34 mouse cellular contexts compared by ENCODE assay signal in genomic region chr17:28581056-28581455, GRCm38 (mm10). TPM values are rescaled to one million over a fixed set of nuclear protein-coding genes. Genes with fewer than 3 reads are reported as not detected.
DNase-seq lines count a peak whose midpoint lies in the region; ATAC-seq and TF ChIP-seq lines count a peak whose summit lies in the region.
"Had no signal": no experiment of that assay in that cellular context is flagged by ENCODE, and none has a peak within 500 bp of the region (broad histone marks: within the 10 kb centered on the region; RNA-seq: fewer than 3 reads in every experiment).

No protein-coding gene starts in this region.

- H3K27ac ChIP-seq in heart, adult 2 months: no peak overlapping the region
- H3K27ac ChIP-seq in liver, embryonic 14.5 days: no peak overlapping the region
- no peak overlapping the region for H3K27ac ChIP-seq in liver, embryonic 12.5 days
- H3K27ac ChIP-seq in MEL (ENCODE audit: control insufficient read depth, low read depth, low read length): no peak overlapping the region
- H3K27ac ChIP-seq: embryonic facial prominence, embryonic 10.5 days; embryonic facial prominence, embryonic 15.5 days; hindbrain, embryonic 13.5 days; limb, embryonic 13.5 days had no signal

- ATAC-seq in liver, embryonic 14.5 days (ENCODE audit: insufficient read depth): no peak
- no peak for ATAC-seq in liver, embryonic 12.5 days
- ATAC-seq: forebrain, embryonic 14.5 days had no signal

- no peaks in the 10 kb centered on the region for H3K9me3 ChIP-seq in liver, embryonic 14.5 days (ENCODE audit: control insufficient read depth, low read length)
- no peaks in the 10 kb centered on the region for H3K9me3 ChIP-seq in liver, embryonic 12.5 days (replicated peaks)
- H3K9me3 ChIP-seq in MEL (replicated peaks; ENCODE audit: insufficient read depth, low read length): no peaks in the 10 kb centered on the region
- H3K9me3 ChIP-seq: embryonic facial prominence, embryonic 10.5 days; embryonic facial prominence, embryonic 15.5 days; hindbrain, embryonic 13.5 days; limb, embryonic 13.5 days had no signal

- H3K4me2 ChIP-seq in liver, embryonic 14.5 days (ENCODE audit: low read depth): no peak overlapping the region
- H3K4me2 ChIP-seq in liver, embryonic 12.5 days: no peak overlapping the region
- H3K4me2 ChIP-seq: embryonic facial prominence, embryonic 15.5 days; heart, embryonic 11.5 days; hindbrain, embryonic 13.5 days; limb, embryonic 13.5 days; liver, embryonic 11.5 days had no signal

- intact Hi-C loops in heart, adult 2 months (cut with DNase I): no loop called here
- intact Hi-C loops in heart, postnatal 14 days (cut with DNase I): no loop called here

- TF ChIP-seq RAD21 in MEL (IDR thresholded peaks at IDR 0.05; ENCODE audit: low read depth, low read length): no peak; the same call in 1 of the 2 replicates

- no peaks in the 10 kb centered on the region for H3K79me2 ChIP-seq in heart, adult 2 months (replicated peaks; ENCODE audit: control insufficient read depth, insufficient read depth, low read length)
- no peaks in the 10 kb centered on the region for H3K79me2 ChIP-seq in MEL (ENCODE audit: control insufficient read depth, insufficient read depth, low read length, poor library complexity)

- TF ChIP-seq CTCF in heart, adult 2 months (IDR thresholded peaks at IDR 0.05): peak; percentile 9; the same call in 1 of the 2 replicates
- TF ChIP-seq CTCF in liver, embryonic 14.5 days (IDR thresholded peaks at IDR 0.05; ENCODE audit: low read depth): peak; percentile 31; the same call in 1 of the 2 replicates
- TF ChIP-seq CTCF in MEL (IDR thresholded peaks at IDR 0.05 in 2 of 3, conservative IDR thresholded peaks at IDR 0.05 in 1 of 3; ENCODE audit: control insufficient read depth in 1 of 3, insufficient read depth in 1 of 3, low read depth in 2 of 3, low read length in 3 of 3, poor library complexity in 1 of 3, severe bottlenecking in 1 of 3): peak; percentile 12 to 50 (median 38); a peak in 5 of 6 replicates

- H3K36me3 ChIP-seq in heart, adult 2 months (ENCODE audit: control insufficient read depth, insufficient read depth, low read length): no peaks in the 10 kb centered on the region
- H3K36me3 ChIP-seq in liver, embryonic 14.5 days (replicated peaks; ENCODE audit: control insufficient read depth, insufficient read depth, low read depth): no peaks in the 10 kb centered on the region
- no peaks in the 10 kb centered on the region for H3K36me3 ChIP-seq in liver, embryonic 12.5 days
- H3K36me3 ChIP-seq in MEL (ENCODE audit: control insufficient read depth in 1 of 2, insufficient read depth in 2 of 2, low read length in 2 of 2): no peaks in the 10 kb centered on the region
- H3K36me3 ChIP-seq: embryonic facial prominence, embryonic 10.5 days; embryonic facial prominence, embryonic 15.5 days; hindbrain, embryonic 13.5 days; limb, embryonic 13.5 days had no signal

- no peak for TF ChIP-seq POLR2A in heart, adult 2 months (IDR thresholded peaks at IDR 0.05; ENCODE audit: insufficient read depth, low read depth, low read length)
- TF ChIP-seq POLR2A in MEL (IDR thresholded peaks at IDR 0.05; ENCODE audit: control insufficient read depth in 1 of 2, insufficient read depth in 1 of 2, low read depth in 1 of 2, low read length in 2 of 2, poor library complexity in 1 of 2): no peak

- no peak for DNase-seq in heart, adult 2 months
- DNase-seq in heart, postnatal 14 days: no peak
- no peak for DNase-seq in liver, embryonic 14.5 days (ENCODE audit: low read depth in 3 of 3, low spot score in 3 of 3)
- DNase-seq in MEL (ENCODE audit: low read depth, low spot score): no peak
- DNase-seq in retina, embryonic 14.5 days (ENCODE audit: low spot score): peak; percentile 22
- no peak for DNase-seq in adrenal gland, adult (ENCODE audit: inconsistent age in 2 of 2, low spot score in 1 of 2)
- no peak for DNase-seq in embryo, embryonic 9.5 days (ENCODE audit: extremely low spot score)
- DNase-seq: cerebellum, adult 11-12 months; cerebellum, adult 9-11 months; gastrocnemius, postnatal 25 days; heart, adult 11 months had no signal

- no peak for TF ChIP-seq EP300 in heart, adult 2 months (IDR thresholded peaks at IDR 0.05; ENCODE audit: insufficient read depth, low read depth, low read length)
- no peak for TF ChIP-seq EP300 in liver, embryonic 14.5 days (IDR thresholded peaks at IDR 0.05; ENCODE audit: low read depth)
- TF ChIP-seq EP300 in MEL (IDR thresholded peaks at IDR 0.05; ENCODE audit: low read depth in 1 of 2, low read length in 2 of 2): no peak

- H3K9ac ChIP-seq in heart, adult 2 months (ENCODE audit: low read depth, low read length): no peak overlapping the region
- H3K9ac ChIP-seq in liver, embryonic 14.5 days (replicated peaks): no peak overlapping the region
- H3K9ac ChIP-seq in liver, embryonic 12.5 days: no peak overlapping the region
- H3K9ac ChIP-seq in MEL (ENCODE audit: control insufficient read depth, low read depth, low read length, poor library complexity, severe bottlenecking): no peak overlapping the region
- H3K9ac ChIP-seq: embryonic facial prominence, embryonic 15.5 days; hindbrain, embryonic 13.5 days; limb, embryonic 13.5 days had no signal

- no peaks in the 10 kb centered on the region for H3K27me3 ChIP-seq in heart, adult 2 months (ENCODE audit: control insufficient read depth, insufficient read depth, low read length)
- H3K27me3 ChIP-seq in liver, embryonic 14.5 days (ENCODE audit: control insufficient read depth, insufficient read depth, low read length): no peaks in the 10 kb centered on the region
- peaks cover 4% of the 10 kb centered on the region; the same call in 1 of the 2 replicates for H3K27me3 ChIP-seq in liver, embryonic 12.5 days (replicated peaks)
- no peaks in the 10 kb centered on the region for H3K27me3 ChIP-seq in MEL (ENCODE audit: control insufficient read depth in 1 of 2, insufficient read depth in 2 of 2, low read length in 2 of 2)
- H3K27me3 ChIP-seq: limb, embryonic 13.5 days had no signal

- no peak overlapping the region for H3K4me3 ChIP-seq in heart, adult 2 months
- H3K4me3 ChIP-seq in liver, embryonic 14.5 days (ENCODE audit: insufficient read depth in 1 of 2, low read depth in 2 of 2, low read length in 2 of 2): no peak overlapping the region
- H3K4me3 ChIP-seq in liver, embryonic 12.5 days: no peak overlapping the region
- H3K4me3 ChIP-seq in MEL (ENCODE audit: control insufficient read depth in 1 of 2, insufficient read depth in 1 of 2, low read depth in 2 of 2, low read length in 2 of 2): no peak overlapping the region
- H3K4me3 ChIP-seq: embryonic facial prominence, embryonic 10.5 days; embryonic facial prominence, embryonic 15.5 days; hindbrain, embryonic 13.5 days; limb, embryonic 13.5 days had no signal

- no peaks in the 10 kb centered on the region for H3K4me1 ChIP-seq in heart, adult 2 months (ENCODE audit: control insufficient read depth, insufficient read depth, low read length)
- H3K4me1 ChIP-seq in liver, embryonic 14.5 days (replicated peaks; ENCODE audit: control insufficient read depth in 2 of 2, insufficient read depth in 2 of 2, low read length in 1 of 2): no peaks in the 10 kb centered on the region
- no peaks in the 10 kb centered on the region; the same call in 1 of the 2 replicates for H3K4me1 ChIP-seq in liver, embryonic 12.5 days
- H3K4me1 ChIP-seq in MEL (ENCODE audit: control insufficient read depth in 1 of 2, insufficient read depth in 2 of 2, low read length in 2 of 2): 0 out of 4 replicates have a peak, but pooled peaks cover 0 to 6% of the 10 kb centered on the region in 2 experiments
- H3K4me1 ChIP-seq: limb, embryonic 13.5 days had no signal

- 48% methylated on average over 2 of the region's 2 CpGs for WGBS in heart, adult 2 months
- WGBS in liver, embryonic 14.5 days (ENCODE audit: insufficient replicate concordance): 43% methylated on average over 2 of the region's 2 CpGs
- WGBS in liver, embryonic 12.5 days (ENCODE audit: insufficient replicate concordance): 40% methylated on average over 2 of the region's 2 CpGs

RNA-seq across cellular contexts. Expression of gene Lhfpl5, which starts 5.6 kb away (rescaled TPM):
- total RNA-seq in heart, adult 2 months (2021): not detected
- polyA plus RNA-seq in heart, adult 2 months (2012; rRNA removed): 0.18 and 0.20 TPM in 2 replicates
- not detected for total RNA-seq in heart, postnatal 14 days (2021)
- not detected in 2 replicates for polyA plus RNA-seq in liver, embryonic 14.5 days (2012; rRNA removed)
- polyA plus RNA-seq in liver, embryonic 14.5 days (2014; fragmentation: Nextera tagmentation; extraction: Ambion mirVana): not detected in 2 replicates
- polyA plus RNA-seq in liver, embryonic 12.5 days (2016; fragmentation: Nextera tagmentation; extraction: Ambion mirVana): 0.16 and 0.32 TPM in 2 replicates
- not detected in 2 replicates for total RNA-seq in MEL (2012; rRNA removed)
- polyA plus RNA-seq in MEL (2012; ENCODE audit: insufficient read depth in 1 of 2, insufficient read length in 2 of 2, low read depth in 1 of 2, low replicate concordance in 2 of 2, missing spikeins in 1 of 2): under 1 TPM in 1 of 2 experiments, not detected in 1; 0.19 TPM
- total RNA-seq: gastrocnemius, adult 18-20 months; gastrocnemius, postnatal 25 days; heart, postnatal 4 days had no signal
- polyA plus RNA-seq: heart, embryonic 11.5 days had no signal

RNA-seq across cellular contexts. Expression of gene Clps, which starts 20.5 kb away (rescaled TPM):
- not detected for total RNA-seq in heart, adult 2 months (2021)
- polyA plus RNA-seq in heart, adult 2 months (2012; rRNA removed): 0.90 and 2.0 TPM in 2 replicates
- total RNA-seq in heart, postnatal 14 days (2021): not detected
- 1.2 and 3.3 TPM in 2 replicates for polyA plus RNA-seq in liver, embryonic 14.5 days (2012; rRNA removed)
- polyA plus RNA-seq in liver, embryonic 14.5 days (2014; fragmentation: Nextera tagmentation; extraction: Ambion mirVana): 2.9 and 3.7 TPM in 2 replicates
- polyA plus RNA-seq in liver, embryonic 12.5 days (2016; fragmentation: Nextera tagmentation; extraction: Ambion mirVana): 2.3 and 3.6 TPM in 2 replicates
- not detected in 2 replicates for total RNA-seq in MEL (2012; rRNA removed)
- not detected for polyA plus RNA-seq in MEL (2012; ENCODE audit: insufficient read depth in 1 of 2, insufficient read length in 2 of 2, low read depth in 1 of 2, low replicate concordance in 2 of 2, missing spikeins in 1 of 2)
- total RNA-seq: adrenal gland, postnatal 14 days; gastrocnemius, adult 18-20 months; gastrocnemius, postnatal 25 days; heart, postnatal 4 days; layer of hippocampus, postnatal 10 days; left cerebral cortex, adult 8-10 months; left cerebral cortex, postnatal 36 days had no signal
- polyA plus RNA-seq: cortical plate, adult 2 months; embryonic facial prominence, embryonic 10.5 days; embryonic facial prominence, embryonic 15.5 days; forebrain, embryonic 14.5 days; heart, embryonic 11.5 days; hindbrain, embryonic 13.5 days; neural tube, embryonic 14.5 days had no signal

RNA-seq across cellular contexts. Expression of gene Clpsl2, which starts 31.8 kb away (rescaled TPM):
- total RNA-seq in heart, adult 2 months (2021): not detected
- not detected in 2 replicates for polyA plus RNA-seq in heart, adult 2 months (2012; rRNA removed)
- not detected for total RNA-seq in heart, postnatal 14 days (2021)
- polyA plus RNA-seq in liver, embryonic 14.5 days (2012; rRNA removed): not detected in 2 replicates
- not detected in 2 replicates for polyA plus RNA-seq in liver, embryonic 14.5 days (2014; fragmentation: Nextera tagmentation; extraction: Ambion mirVana)
- polyA plus RNA-seq in liver, embryonic 12.5 days (2016; fragmentation: Nextera tagmentation; extraction: Ambion mirVana): not detected in 2 replicates
- not detected in 2 replicates for total RNA-seq in MEL (2012; rRNA removed)
- not detected for polyA plus RNA-seq in MEL (2012; ENCODE audit: insufficient read depth in 1 of 2, insufficient read length in 2 of 2, low read depth in 1 of 2, low replicate concordance in 2 of 2, missing spikeins in 1 of 2)
- total RNA-seq: adrenal gland, postnatal 14 days; ES-E14; gastrocnemius, adult 18-20 months; gastrocnemius, postnatal 25 days; heart, postnatal 4 days; layer of hippocampus, postnatal 10 days; left cerebral cortex, adult 8-10 months; left cerebral cortex, postnatal 36 days had no signal
- polyA plus RNA-seq: cortical plate, adult 2 months; embryonic facial prominence, embryonic 10.5 days; embryonic facial prominence, embryonic 15.5 days; forebrain, embryonic 14.5 days; frontal cortex, adult 2 months; heart, embryonic 11.5 days; heart, embryonic 16.5 days; hindbrain, embryonic 13.5 days; kidney, adult 2 months; large intestine, adult 2 months; limb, embryonic 13.5 days; liver, embryonic 11.5 days; neural tube, embryonic 14.5 days; testis, adult 2 months; thymus, postnatal 0 days had no signal

RNA-seq across cellular contexts. Expression of gene Srpk1, which starts 41.5 kb away (rescaled TPM):
- total RNA-seq in heart, adult 2 months (2021): 10 to 100 TPM; 32.1 to 32.6 TPM
- 11.9 and 19.6 TPM in 2 replicates for polyA plus RNA-seq in heart, adult 2 months (2012; rRNA removed)
- 10 to 100 TPM; 34.9 to 35.2 TPM for total RNA-seq in heart, postnatal 14 days (2021)
- 11.5 and 12.9 TPM in 2 replicates for polyA plus RNA-seq in liver, embryonic 14.5 days (2012; rRNA removed)
- 40.8 and 41.8 TPM in 2 replicates for polyA plus RNA-seq in liver, embryonic 14.5 days (2014; fragmentation: Nextera tagmentation; extraction: Ambion mirVana)
- polyA plus RNA-seq in liver, embryonic 12.5 days (2016; fragmentation: Nextera tagmentation; extraction: Ambion mirVana): 61.1 and 61.5 TPM in 2 replicates
- 125 and 138 TPM in 2 replicates for total RNA-seq in MEL (2012; rRNA removed)
- polyA plus RNA-seq in MEL (2012; ENCODE audit: insufficient read depth in 1 of 2, insufficient read length in 2 of 2, low read depth in 1 of 2, low replicate concordance in 2 of 2, missing spikeins in 1 of 2): 100 to 1,000 TPM; 119 to 211 TPM

RNA-seq across cellular contexts. Expression of gene Armc12, which starts 50.5 kb away (rescaled TPM):
- total RNA-seq in heart, adult 2 months (2021): not detected
- 0.33 and 0.47 TPM in 2 replicates for polyA plus RNA-seq in heart, adult 2 months (2012; rRNA removed)
- total RNA-seq in heart, postnatal 14 days (2021): not detected
- polyA plus RNA-seq in liver, embryonic 14.5 days (2012; rRNA removed): 0.03 TPM in 1 of 2 replicates, not detected in the other
- polyA plus RNA-seq in liver, embryonic 14.5 days (2014; fragmentation: Nextera tagmentation; extraction: Ambion mirVana): not detected in 2 replicates
- not detected in 2 replicates for polyA plus RNA-seq in liver, embryonic 12.5 days (2016; fragmentation: Nextera tagmentation; extraction: Ambion mirVana)
- total RNA-seq in MEL (2012; rRNA removed): not detected in 2 replicates
- polyA plus RNA-seq in MEL (2012; ENCODE audit: insufficient read depth in 1 of 2, insufficient read length in 2 of 2, low read depth in 1 of 2, low replicate concordance in 2 of 2, missing spikeins in 1 of 2): under 1 TPM in 1 of 2 experiments, not detected in 1; 0.15 TPM
- total RNA-seq: adrenal gland, postnatal 14 days; ES-E14; gastrocnemius, adult 18-20 months; gastrocnemius, postnatal 25 days; heart, postnatal 4 days; layer of hippocampus, postnatal 10 days; left cerebral cortex, adult 8-10 months; left cerebral cortex, postnatal 36 days had no signal
- polyA plus RNA-seq: cortical plate, adult 2 months; embryonic facial prominence, embryonic 10.5 days; embryonic facial prominence, embryonic 15.5 days; forebrain, embryonic 14.5 days; frontal cortex, adult 2 months; heart, embryonic 11.5 days; heart, embryonic 16.5 days; hindbrain, embryonic 13.5 days; kidney, adult 2 months; large intestine, adult 2 months; limb, embryonic 13.5 days; liver, embryonic 11.5 days; neural tube, embryonic 14.5 days; thymus, postnatal 0 days had no signal
